Mouse (Mus musculus) forebrain, postnatal 0 days (tissue): ENCODE measurements around the gene Dhcr7. TPM values are rescaled to one million over a fixed set of nuclear protein-coding genes. Genes with fewer than 3 reads are reported as not detected.

Experiments
- ATAC-seq: fragments of 200-750 bp; cut with Nextera tagmentation; 2 replicates; pipeline ENCODE4 v1.8.0; 2017; ENCODE audit warnings: mild to moderate bottlenecking, moderate library complexity
- DNase-seq: peaks from one replicate; pipeline ENCODE4 v3.0.0-alpha.2; 2015
- H3K27ac ChIP-seq: fragments of 300-500 bp; sonication (generic); 2 replicates; pipeline ENCODE4 v1.5.1; 2014; ENCODE audit warnings: low read depth, mild to moderate bottlenecking, antibody characterized with exemption, low read length, moderate library complexity, mixed read lengths
- H3K27me3 ChIP-seq: fragments of 300-500 bp; sonication (generic); 2 replicates; pipeline ENCODE4 v1.6.1; 2014; ENCODE audit warnings: mild to moderate bottlenecking, low read length, mixed read lengths; ENCODE audit not compliant: insufficient read depth
- H3K36me3 ChIP-seq: fragments of 300-500 bp; sonication (generic); 2 replicates; pipeline ENCODE4 v1.6.1; 2014; ENCODE audit warnings: mild to moderate bottlenecking, moderate library complexity; ENCODE audit not compliant: insufficient read depth
- H3K4me1 ChIP-seq: fragments of 300-500 bp; sonication (generic); 2 replicates; pipeline ENCODE4 v1.6.1; 2014; ENCODE audit warnings: antibody characterized with exemption; ENCODE audit not compliant: insufficient read depth
- H3K4me2 ChIP-seq: fragments of 300-500 bp; sonication (generic); 2 replicates; pipeline ENCODE4 v1.6.1; 2014; ENCODE audit warnings: low read depth, mild to moderate bottlenecking, moderate library complexity
- H3K4me3 ChIP-seq: fragments of 300-500 bp; sonication (generic); 2 replicates; pipeline ENCODE4 v1.5.1; 2014; ENCODE audit warnings: low read depth, low read length, mixed read lengths
- H3K9ac ChIP-seq: fragments of 300-500 bp; sonication (generic); 2 replicates; pipeline ENCODE4 v1.6.1; 2014; ENCODE audit warnings: mild to moderate bottlenecking
- H3K9me3 ChIP-seq: fragments of 300-500 bp; sonication (generic); 2 replicates; pipeline ENCODE4 v1.6.1; 2016; ENCODE audit warnings: low read length
- CTCF ChIP-seq: sonication (generic); IDR thresholded peaks from 2 replicates; pipeline ENCODE4 v1.5.1; 2016; ENCODE audit warnings: antibody characterized with exemption, control low read depth, low read depth
- WGBS: fragments of 180-500 bp; shearing (Covaris S2); extraction: QIAGEN DNeasy Blood & Tissue Kit; methylation state at CpG from one replicate; pipeline ENCODE4 v1.1.7; 2014; 5-methylcytosine and 5-hydroxymethylcytosine counted together
- polyA plus RNA-seq: library from polyadenylated mRNA; unstranded; fragments of >200 nt; fragmentation: Nextera tagmentation; extraction: Ambion mirVana; gene quantifications from 2 replicates; pipeline ENCODE4 v1.2.1, GENCODE M21; 2015
- total RNA-seq: library from RNA; depleted of rRNA; stranded (reverse); fragments of >200 nt; gene quantifications from 2 replicates; pipeline ENCODE4 v1.2.3, GENCODE M21; 2014

Dhcr7 gene
- total and polyA plus RNA-seq, 2 experiments from 2014 or later, result 52.7 to 75.4 TPM

DNA sequence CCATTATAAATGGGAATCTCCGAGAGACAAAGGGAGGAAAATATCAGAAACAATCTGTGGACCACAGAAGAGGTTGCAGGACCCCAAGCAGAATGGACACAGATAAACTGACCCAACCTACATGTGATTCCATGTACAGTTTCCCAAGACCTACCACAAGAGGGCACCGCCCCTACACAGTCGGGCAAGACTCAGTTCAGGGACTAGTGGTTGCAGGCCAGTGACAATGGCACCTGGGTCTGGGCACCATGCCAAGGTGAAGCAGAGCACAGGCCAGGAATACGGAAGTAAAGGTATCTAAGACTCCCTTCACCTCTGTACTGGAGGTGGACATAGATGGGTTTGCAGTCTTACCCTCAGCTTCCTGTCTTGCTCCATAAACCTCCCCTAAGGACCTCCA lies 29.8 kb upstream of the Dhcr7 start:
- Histone ChIP-seq H3K27ac (no peak overlapping the region), H3K4me3 (no peak overlapping the region), H3K9ac (no peak overlapping the region), H3K9me3 (0 out of 2 replicates have a peak, but pooled peaks cover 3% of the 10 kb centered on the region), H3K27me3 (no peaks in the 10 kb centered on the region), H3K4me2 (no peak overlapping the region), H3K4me1 (no peaks in the 10 kb centered on the region), H3K36me3 (peaks cover 21% of the 10 kb centered on the region)
- ATAC-seq (no peak), DNase-seq (no peak)
- 51% methylated on average over 4 of the region's 4 CpGs for WGBS
- TF ChIP-seq CTCF, result peak; percentile 46

DNA sequence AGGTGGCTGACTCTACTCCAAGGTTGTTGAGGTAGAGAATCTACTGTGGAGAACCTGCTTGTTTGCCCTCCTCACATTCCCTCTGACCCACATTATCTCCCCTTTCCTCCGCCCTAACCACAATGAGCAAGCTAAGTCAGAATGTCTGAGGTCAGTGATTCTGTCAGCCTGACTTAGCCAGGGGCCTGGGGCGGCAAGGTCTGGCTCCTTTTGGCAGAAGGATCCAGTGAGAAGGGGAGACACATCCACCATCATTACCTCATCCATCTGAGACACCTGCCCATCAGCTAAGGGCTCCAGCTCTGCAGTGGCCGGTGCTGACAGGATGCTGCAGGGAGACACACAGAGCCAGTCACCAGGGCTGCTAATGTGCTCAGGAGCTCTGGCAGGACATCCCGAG lies 24.2 kb upstream of the Dhcr7 start:
- 95% methylated on average over 4 of the region's 4 CpGs for WGBS
- Histone ChIP-seq H3K4me1 (no peaks in the 10 kb centered on the region), H3K9me3 (no peaks in the 10 kb centered on the region), H3K4me2 (no peak overlapping the region), H3K9ac (no peak overlapping the region), H3K4me3 (no peak overlapping the region), H3K27me3 (no peaks in the 10 kb centered on the region), H3K36me3 (peaks cover 43% of the 10 kb centered on the region), H3K27ac (no peak overlapping the region)
- ATAC-seq (no peak), DNase-seq (no peak)
- no peak for TF ChIP-seq CTCF

DNA sequence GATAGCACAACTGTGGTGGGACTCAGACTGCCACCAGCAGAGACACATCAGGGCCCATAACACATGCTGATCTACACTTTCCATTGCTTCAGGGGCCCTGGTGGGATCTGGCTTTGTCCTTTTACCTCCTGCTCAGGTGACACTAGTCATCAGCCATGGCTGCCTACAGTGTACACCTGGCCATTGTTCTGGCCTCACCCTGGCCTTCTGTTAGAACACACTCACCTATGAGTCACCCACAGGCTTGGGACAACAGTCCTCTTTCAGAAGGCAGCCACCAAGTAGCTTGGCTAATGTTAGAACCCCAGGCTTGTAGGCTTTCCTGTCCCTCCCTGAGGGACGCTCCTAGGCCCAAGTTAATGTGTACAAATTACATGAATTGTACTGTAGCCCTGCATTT lies 22.2 kb upstream of the Dhcr7 start:
- no peak for ATAC-seq
- no peak for DNase-seq
- TF ChIP-seq CTCF, result no peak
- H3K4me2 ChIP-seq, result no peak overlapping the region
- no peaks in the 10 kb centered on the region for H3K9me3 ChIP-seq
- H3K27me3 ChIP-seq, result no peaks in the 10 kb centered on the region
- no peak overlapping the region for H3K9ac ChIP-seq
- WGBS, result 100% methylated on average over 1 of the region's 1 CpGs
- peaks cover 44% of the 10 kb centered on the region for H3K36me3 ChIP-seq
- H3K4me1 ChIP-seq, result no peaks in the 10 kb centered on the region
- no peak overlapping the region for H3K27ac ChIP-seq
- H3K4me3 ChIP-seq, result no peak overlapping the region

DNA sequence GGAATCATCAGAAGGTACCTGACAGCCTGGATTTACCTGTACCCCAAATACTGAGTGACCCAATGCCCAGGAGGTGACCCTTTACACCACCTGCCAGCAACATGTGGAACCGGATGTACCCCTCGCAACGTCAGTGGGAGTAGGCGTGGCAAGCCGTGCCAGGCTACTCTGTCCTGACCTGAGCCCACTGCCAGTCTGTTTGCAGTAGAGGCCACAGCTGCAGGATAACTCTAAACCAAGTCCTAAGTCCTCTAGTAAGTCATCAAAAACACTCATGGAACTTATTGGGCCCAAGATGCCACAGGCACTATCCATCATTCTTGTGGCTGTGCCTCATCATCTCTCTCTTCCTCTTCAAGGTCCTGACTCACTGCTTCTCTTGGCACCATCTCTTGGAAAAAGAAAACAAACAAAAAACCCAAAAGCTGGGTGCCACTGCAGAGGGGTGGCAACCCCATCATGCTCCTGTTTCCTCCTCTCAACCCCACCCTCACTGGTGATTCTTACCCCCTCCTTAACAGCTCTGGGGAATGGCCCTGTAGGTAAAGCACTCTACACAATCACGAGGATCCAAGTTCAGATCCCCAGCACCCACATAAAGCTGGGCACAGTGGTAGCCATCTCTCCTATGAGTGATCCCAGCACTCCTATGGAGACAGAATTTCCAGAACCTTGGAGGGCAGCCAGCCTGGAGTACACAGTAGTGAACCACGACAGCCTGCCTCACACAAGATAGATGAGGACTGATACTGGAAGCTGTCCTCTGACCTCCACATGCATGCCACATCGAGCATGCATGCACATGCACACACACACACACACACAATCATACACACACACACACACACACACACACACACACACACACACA lies 21.5 kb upstream of the Dhcr7 start:
- no peak overlapping the region for H3K4me3 ChIP-seq
- no peaks in the 10 kb centered on the region for H3K27me3 ChIP-seq
- 88% methylated on average over 8 of the region's 8 CpGs for WGBS
- ATAC-seq (no peak), DNase-seq (no peak)
- no peak overlapping the region for H3K4me2 ChIP-seq
- peaks cover 44% of the 10 kb centered on the region for H3K36me3 ChIP-seq
- no peaks in the 10 kb centered on the region for H3K9me3 ChIP-seq
- no peaks in the 10 kb centered on the region for H3K4me1 ChIP-seq
- H3K9ac ChIP-seq, result no peak overlapping the region
- no peak for TF ChIP-seq CTCF
- no peak overlapping the region for H3K27ac ChIP-seq

DNA sequence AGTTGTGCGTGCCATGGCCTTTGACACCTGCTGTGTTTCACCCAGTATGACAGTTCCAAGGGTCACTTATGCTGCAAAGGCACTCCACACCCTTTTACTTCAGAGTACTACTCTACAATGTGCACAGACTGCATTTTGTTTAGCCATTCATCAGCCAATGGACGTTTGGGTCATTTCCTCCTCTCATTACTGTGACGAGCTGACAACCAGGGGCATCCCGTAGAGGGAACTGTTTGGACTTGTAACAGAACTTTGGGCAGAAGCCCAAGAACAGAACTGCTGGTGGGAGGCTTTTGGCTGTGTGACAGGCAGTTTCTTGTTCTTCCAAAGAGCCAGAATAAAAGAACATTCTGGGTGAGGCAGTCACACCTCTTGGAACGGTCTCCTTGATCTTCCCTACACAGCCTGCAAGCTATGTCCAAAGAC lies 17.7 kb upstream of the Dhcr7 start:
- Histone ChIP-seq H3K9ac (no peak overlapping the region), H3K4me2 (no peak overlapping the region), H3K4me1 (no peaks in the 10 kb centered on the region), H3K36me3 (peaks cover 34% of the 10 kb centered on the region), H3K27ac (no peak overlapping the region), H3K9me3 (no peaks in the 10 kb centered on the region), H3K27me3 (no peaks in the 10 kb centered on the region), H3K4me3 (no peak overlapping the region)
- 29% methylated on average over 5 of the region's 5 CpGs for WGBS
- no peak for TF ChIP-seq CTCF
- ATAC-seq, result no peak
- DNase-seq, result peak; percentile 41

DNA sequence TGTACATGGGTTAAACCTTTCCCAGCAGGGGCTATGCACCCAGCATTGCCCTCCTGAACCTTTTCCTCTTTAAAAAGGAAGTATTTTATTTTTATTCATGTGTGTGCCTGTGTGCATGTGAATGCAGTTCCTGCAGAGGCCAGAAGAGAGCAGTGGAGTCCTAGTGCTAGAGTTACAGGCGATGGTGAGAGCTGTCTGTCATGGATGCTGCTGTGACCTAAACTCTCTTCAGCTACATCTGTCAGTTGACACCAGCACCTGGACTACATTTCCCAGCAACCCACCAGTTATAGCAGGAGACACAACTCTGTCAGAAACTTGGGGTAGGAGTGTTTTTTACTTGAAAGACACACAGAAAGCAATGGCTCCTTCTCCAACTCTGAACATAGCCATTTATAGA lies 14.0 kb upstream of the Dhcr7 start:
- DNase-seq (no peak), ATAC-seq (0 out of 2 replicates have a peak, but pooled peaks have one; percentile 20)
- Histone ChIP-seq H3K27me3 (no peaks in the 10 kb centered on the region), H3K27ac (no peak overlapping the region), H3K9me3 (no peaks in the 10 kb centered on the region), H3K4me2 (no peak overlapping the region), H3K9ac (no peak overlapping the region), H3K4me3 (no peak overlapping the region), H3K4me1 (no peaks in the 10 kb centered on the region), H3K36me3 (peaks cover 23% of the 10 kb centered on the region)
- peak; percentile 58 for TF ChIP-seq CTCF
- 38% methylated on average over 1 of the region's 1 CpGs for WGBS

DNA sequence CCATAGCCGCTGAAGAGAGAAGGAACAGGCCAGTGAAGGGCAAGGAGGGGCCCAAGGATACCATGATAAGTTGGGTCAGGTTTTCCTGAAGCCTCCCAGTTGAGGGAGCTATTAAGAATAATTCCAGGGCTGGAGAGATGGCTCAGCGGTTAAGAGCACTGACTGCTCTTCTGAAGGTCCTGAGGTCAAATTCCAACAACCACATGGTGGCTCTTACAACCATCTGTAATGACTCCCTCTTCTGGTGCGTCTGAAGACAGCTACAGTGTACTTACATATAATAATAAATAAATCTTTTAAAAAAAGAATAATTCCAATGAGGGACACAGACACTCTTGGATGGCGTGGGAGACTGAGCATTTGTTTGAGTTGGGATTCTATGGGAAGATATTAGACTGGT lies 3.7 kb upstream of the Dhcr7 start:
- Histone ChIP-seq H3K36me3 (peaks cover 5% of the 10 kb centered on the region; the same call in 1 of the 2 replicates), H3K4me2 (no peak overlapping the region), H3K4me1 (peaks cover 14% of the 10 kb centered on the region), H3K9ac (no peak overlapping the region), H3K27me3 (no peaks in the 10 kb centered on the region), H3K27ac (no peak overlapping the region), H3K9me3 (no peaks in the 10 kb centered on the region), H3K4me3 (no peak overlapping the region)
- no peak for TF ChIP-seq CTCF
- WGBS, result 89% methylated on average over 4 of the region's 4 CpGs
- DNase-seq, result no peak
- ATAC-seq, result no peak
